Mouse (Mus musculus): ENCODE measurements at regions not wholly inside any gene's neighbourhood (a gene's known extent, or its start where the extent isn't known, plus 50 kb on each side); places are given as distances from the start of the nearest gene placed in this dataset.

GRCm38 (mm10) chr14:58842196-58842886 is 300.4 kb downstream of the 1700129C05Rik start:
- DNase-seq (ENCODE audit: extremely low spot score, low read depth, low spot score) = no peak

GRCm38 (mm10) chr14:58822938-58823337 is 319.8 kb downstream of the 1700129C05Rik start:
- no peak for DNase-seq (ENCODE audit: extremely low spot score, low read depth, low spot score)

- no peak for DNase-seq (ENCODE audit: extremely low spot score, low read depth, low spot score)
Observed at GRCm38 (mm10) chr14:58817961-58818504, 324.7 kb downstream of the 1700129C05Rik start.

- DNase-seq (ENCODE audit: extremely low spot score, low read depth, low spot score) = no peak
Observed at GRCm38 (mm10) chr14:58816540-58816876, 326.2 kb downstream of the 1700129C05Rik start.

GRCm38 (mm10) chr14:58815616-58816539 is 326.8 kb downstream of the 1700129C05Rik start:
- DNase-seq (ENCODE audit: extremely low spot score, low read depth, low spot score) = no peak

- DNase-seq (ENCODE audit: extremely low spot score, low read depth, low spot score) = no peak
Observed at GRCm38 (mm10) chr14:58812585-58812984, 330.1 kb downstream of the 1700129C05Rik start.

- no peak for DNase-seq (ENCODE audit: extremely low spot score, low read depth, low spot score)
Observed at GRCm38 (mm10) chr14:58801402-58801861, 341.3 kb downstream of the 1700129C05Rik start.

GRCm38 (mm10) chr14:58788190-58788945 is 354.3 kb downstream of the 1700129C05Rik start:
- DNase-seq (ENCODE audit: extremely low spot score, low read depth, low spot score) = no peak

- no peak for DNase-seq (ENCODE audit: extremely low spot score, low read depth, low spot score)
Observed at GRCm38 (mm10) chr14:58787618-58788017, 355.1 kb downstream of the 1700129C05Rik start.

- DNase-seq (ENCODE audit: extremely low spot score, low read depth, low spot score) = no peak
Observed at GRCm38 (mm10) chr14:58786791-58787491, 355.8 kb downstream of the 1700129C05Rik start.

GRCm38 (mm10) chr14:58783201-58783600 is 359.5 kb downstream of the 1700129C05Rik start:
- no peak for DNase-seq (ENCODE audit: extremely low spot score, low read depth, low spot score)

- no peak for DNase-seq (ENCODE audit: extremely low spot score, low read depth, low spot score)
Observed at GRCm38 (mm10) chr14:58780306-58780705, 362.4 kb downstream of the 1700129C05Rik start.

- DNase-seq (ENCODE audit: extremely low spot score, low read depth, low spot score) = no peak
Observed at GRCm38 (mm10) chr14:58778675-58779074, 364.0 kb downstream of the 1700129C05Rik start.

- no peak for DNase-seq (ENCODE audit: extremely low spot score, low read depth, low spot score)
Observed at GRCm38 (mm10) chr14:58761291-58761690, 381.4 kb downstream of the 1700129C05Rik start.

GRCm38 (mm10) chr14:58759759-58760158 is 382.9 kb downstream of the 1700129C05Rik start:
- DNase-seq (ENCODE audit: extremely low spot score, low read depth, low spot score) = no peak

GRCm38 (mm10) chr14:58753781-58754180 is 388.9 kb downstream of the 1700129C05Rik start:
- DNase-seq (ENCODE audit: extremely low spot score, low read depth, low spot score) = no peak

- DNase-seq (ENCODE audit: extremely low spot score, low read depth, low spot score) = no peak
Observed at GRCm38 (mm10) chr14:58753136-58753535, 389.6 kb downstream of the 1700129C05Rik start.

GRCm38 (mm10) chr14:58726418-58726817 is 416.3 kb downstream of the 1700129C05Rik start:
- DNase-seq (ENCODE audit: extremely low spot score, low read depth, low spot score) = no peak

GRCm38 (mm10) chr14:58714856-58715255 is 427.8 kb downstream of the 1700129C05Rik start:
- DNase-seq (ENCODE audit: extremely low spot score, low read depth, low spot score) = no peak

GRCm38 (mm10) chr14:58709861-58710260 is 432.8 kb downstream of the 1700129C05Rik start:
- no peak for DNase-seq (ENCODE audit: extremely low spot score, low read depth, low spot score)

Measured in hindlimb bud, embryonic 11.5 days (tissue).